Mouse (Mus musculus): ENCODE measurements around the gene Hic1.

GRCm38 (mm10) chr11:75119841-75120240, 49.5 kb downstream of the Hic1 start:
- TF ChIP-seq POLR2A (IDR thresholded peaks at IDR 0.05; ENCODE audit: insufficient read depth, low read length) (no peak), EP300 (IDR thresholded peaks at IDR 0.05; ENCODE audit: insufficient read depth, low read depth, low read length) (no peak), CTCF (IDR thresholded peaks at IDR 0.05; ENCODE audit: low read depth, low read length) (no peak)
